9 mouse cellular contexts compared by ENCODE assay signal in genomic region chr10:53341288-53341965, GRCm38 (mm10). TPM values are rescaled to one million over a fixed set of nuclear protein-coding genes. Genes with fewer than 3 reads are reported as not detected.
DNase-seq lines count a peak whose midpoint lies in the region; ATAC-seq lines count a peak whose summit lies in the region.
"Had no signal": no experiment of that assay in that cellular context is flagged by ENCODE, and none has a peak within 500 bp of the region (broad histone marks: within the 10 kb centered on the region; RNA-seq: fewer than 3 reads in every experiment).

No protein-coding gene starts in this region.

- no peaks in the 10 kb centered on the region for H3K4me1 ChIP-seq in hindbrain, embryonic 11.5 days (replicated peaks; ENCODE audit: control insufficient read depth, insufficient read depth, low read length)
- H3K4me1 ChIP-seq in hindbrain, embryonic 12.5 days = no peaks in the 10 kb centered on the region
- H3K4me1 ChIP-seq in heart, embryonic 13.5 days = peaks cover 11% of the 10 kb centered on the region

- ATAC-seq in hindbrain, embryonic 11.5 days (ENCODE audit: low FRiP score) = peak; percentile 63; the same call in 1 of the 2 replicates
- no peak for ATAC-seq in hindbrain, embryonic 12.5 days (ENCODE audit: low FRiP score)
- no peak for ATAC-seq in heart, embryonic 13.5 days (ENCODE audit: extremely low read depth, insufficient number of reproducible peaks, low FRiP score, low TSS enrichment)
- ATAC-seq in activated CD4-positive, CD25-positive, alpha-beta regulatory T cell, adult 4 months = no peak

- no peak overlapping the region for H3K9ac ChIP-seq in hindbrain, embryonic 11.5 days (ENCODE audit: low read depth, low read length)
- H3K9ac ChIP-seq in hindbrain, embryonic 12.5 days = no peak overlapping the region
- H3K9ac ChIP-seq in heart, embryonic 13.5 days = peak overlapping the region; percentile 83
- H3K9ac ChIP-seq: limb, embryonic 12.5 days had no signal

- H3K36me3 ChIP-seq in hindbrain, embryonic 11.5 days (ENCODE audit: control insufficient read depth, insufficient read depth, low read length) = no peaks in the 10 kb centered on the region
- H3K36me3 ChIP-seq in hindbrain, embryonic 12.5 days = no peaks in the 10 kb centered on the region
- H3K36me3 ChIP-seq in heart, embryonic 13.5 days = peaks cover 23% of the 10 kb centered on the region
- H3K36me3 ChIP-seq: limb, embryonic 12.5 days had no signal

- 79% methylated on average over 7 of the region's 7 CpGs for WGBS in hindbrain, embryonic 11.5 days
- 78% methylated on average over 7 of the region's 7 CpGs for WGBS in hindbrain, embryonic 12.5 days
- WGBS in heart, embryonic 13.5 days = 53% methylated on average over 7 of the region's 7 CpGs

- H3K4me2 ChIP-seq in hindbrain, embryonic 11.5 days (replicated peaks; ENCODE audit: low read depth, low read length) = no peak overlapping the region
- no peak overlapping the region for H3K4me2 ChIP-seq in hindbrain, embryonic 12.5 days (replicated peaks)
- H3K4me2 ChIP-seq in heart, embryonic 13.5 days = peak overlapping the region; percentile 65
- H3K4me2 ChIP-seq: limb, embryonic 12.5 days had no signal

- H3K27me3 ChIP-seq in hindbrain, embryonic 11.5 days (ENCODE audit: control insufficient read depth, insufficient read depth, low read length) = no peaks in the 10 kb centered on the region
- no peaks in the 10 kb centered on the region for H3K27me3 ChIP-seq in hindbrain, embryonic 12.5 days
- no peaks in the 10 kb centered on the region for H3K27me3 ChIP-seq in heart, embryonic 13.5 days (replicated peaks)
- H3K27me3 ChIP-seq: limb, embryonic 12.5 days had no signal

- H3K4me3 ChIP-seq in hindbrain, embryonic 11.5 days (ENCODE audit: low read depth, low read length) = no peak overlapping the region
- no peak overlapping the region for H3K4me3 ChIP-seq in hindbrain, embryonic 12.5 days
- peak overlapping the region; percentile 60 for H3K4me3 ChIP-seq in heart, embryonic 13.5 days
- H3K4me3 ChIP-seq: limb, embryonic 12.5 days had no signal

- no peak overlapping the region for H3K27ac ChIP-seq in hindbrain, embryonic 11.5 days (ENCODE audit: low read depth, low read length)
- no peak overlapping the region for H3K27ac ChIP-seq in hindbrain, embryonic 12.5 days
- H3K27ac ChIP-seq in heart, embryonic 13.5 days (replicated peaks) = peak overlapping the region; percentile 86
- H3K27ac ChIP-seq: limb, embryonic 12.5 days had no signal

- no peaks in the 10 kb centered on the region for H3K9me3 ChIP-seq in hindbrain, embryonic 11.5 days (ENCODE audit: control insufficient read depth, low read length)
- no peaks in the 10 kb centered on the region for H3K9me3 ChIP-seq in hindbrain, embryonic 12.5 days (replicated peaks)
- no peaks in the 10 kb centered on the region for H3K9me3 ChIP-seq in heart, embryonic 13.5 days
- H3K9me3 ChIP-seq: limb, embryonic 12.5 days had no signal

- peak; percentile 25 for DNase-seq in hindbrain, embryonic 11.5 days (ENCODE audit: low spot score)
- DNase-seq in 3T3-L1 (ENCODE audit: low read depth, low spot score) (peak; percentile 15), ES-CJ7 (ENCODE audit: low read depth, low spot score) (peak; percentile 38)
- DNase-seq in retina, postnatal 1 day = peak; percentile 39
- DNase-seq in urinary bladder, postnatal 36 days (ENCODE audit: low spot score in 2 of 2) = no peak

RNA-seq across cellular contexts. Expression of gene Pln, which starts 4.0 kb away (rescaled TPM):
- polyA plus RNA-seq in hindbrain, embryonic 11.5 days (2014; fragmentation: Nextera tagmentation; extraction: Ambion mirVana) = 1.5 and 1.7 TPM in 2 replicates
- polyA plus RNA-seq in hindbrain, embryonic 12.5 days (2016; fragmentation: Nextera tagmentation; extraction: Ambion mirVana) = 2.1 and 2.6 TPM in 2 replicates
- 682 and 793 TPM in 2 replicates for polyA plus RNA-seq in heart, embryonic 13.5 days (2015; fragmentation: Nextera tagmentation; extraction: Ambion mirVana)
- 1 to 10 TPM in 1 of 2 experiments, under 1 TPM in 1; 0.99 to 3.0 TPM for polyA plus RNA-seq in activated CD4-positive, CD25-positive, alpha-beta regulatory T cell, adult 4 months (2017; shearing (Covaris generic))

RNA-seq across cellular contexts. Expression of gene Cep85l, which starts 38.3 kb away (rescaled TPM):
- 5.8 and 13.0 TPM in 2 replicates for polyA plus RNA-seq in hindbrain, embryonic 11.5 days (2014; fragmentation: Nextera tagmentation; extraction: Ambion mirVana)
- 9.4 and 10.9 TPM in 2 replicates for polyA plus RNA-seq in hindbrain, embryonic 12.5 days (2016; fragmentation: Nextera tagmentation; extraction: Ambion mirVana)
- polyA plus RNA-seq in heart, embryonic 13.5 days (2015; fragmentation: Nextera tagmentation; extraction: Ambion mirVana) = 3.1 and 3.6 TPM in 2 replicates
- 1 to 10 TPM; 1.7 to 1.9 TPM for polyA plus RNA-seq in activated CD4-positive, CD25-positive, alpha-beta regulatory T cell, adult 4 months (2017; shearing (Covaris generic))

Comparison
In these comparisons a context has a peak if more than half of its experiments do, and no peak if none do; other contexts are left out.
1. DNase-seq: peak in hindbrain, embryonic 11.5 days (single experiment), 3T3-L1 (single experiment), ES-CJ7 (single experiment) and retina, postnatal 1 day (single experiment); none in urinary bladder, postnatal 36 days (0 of 2).
2. RNA of gene Pln, which starts 4.0 kb away (polyA plus RNA-seq): 682 to 793 TPM in heart, embryonic 13.5 days; 0.99 to 3.0 TPM in activated CD4-positive, CD25-positive, alpha-beta regulatory T cell, adult 4 months, 2.1 to 2.6 TPM in hindbrain, embryonic 12.5 days and 1.5 to 1.7 TPM in hindbrain, embryonic 11.5 days; every median in the first group is over 100 times any median in the second.